Mouse (Mus musculus) midbrain, embryonic 16.5 days (tissue): ENCODE measurements at regions not wholly inside any gene's neighbourhood (a gene's known extent, or its start where the extent isn't known, plus 50 kb on each side); places are given as distances from the start of the nearest gene placed in this dataset.

Source experiments
- ATAC-seq: fragments of 200-750 bp; cut with Nextera tagmentation; 2 replicates; pipeline ENCODE4 v1.8.0; 2017; ENCODE audit warnings: moderate TSS enrichment
- H3K27ac ChIP-seq: fragments of 300-500 bp; sonication (generic); 2 replicates; pipeline ENCODE4 v1.5.1; 2014; ENCODE audit warnings: mild to moderate bottlenecking, low read length, mixed read lengths
- H3K27me3 ChIP-seq: fragments of 300-500 bp; sonication (generic); 2 replicates; pipeline ENCODE4 v1.6.1; 2014; ENCODE audit warnings: low read depth, low read length, mixed read lengths; ENCODE audit not compliant: control insufficient read depth, insufficient read depth
- H3K36me3 ChIP-seq: fragments of 300-500 bp; sonication (generic); 2 replicates; pipeline ENCODE4 v1.6.1; 2014; ENCODE audit warnings: mild to moderate bottlenecking, low read length, moderate library complexity, mixed read lengths; ENCODE audit not compliant: control insufficient read depth, insufficient read depth
- H3K4me1 ChIP-seq: fragments of 300-500 bp; sonication (generic); 2 replicates; pipeline ENCODE4 v1.6.1; 2014; ENCODE audit warnings: mild to moderate bottlenecking, low read length, mixed read lengths; ENCODE audit not compliant: control insufficient read depth, insufficient read depth
- H3K4me2 ChIP-seq: fragments of 300-500 bp; sonication (generic); 2 replicates; pipeline ENCODE4 v1.6.1; 2014; ENCODE audit warnings: mild to moderate bottlenecking, low read length, mixed read lengths
- H3K4me3 ChIP-seq: fragments of 300-500 bp; sonication (generic); 2 replicates; pipeline ENCODE4 v1.5.1; 2014; ENCODE audit warnings: low read depth, mild to moderate bottlenecking, low read length, moderate library complexity, mixed read lengths
- H3K9ac ChIP-seq: fragments of 300-500 bp; sonication (generic); 2 replicates; pipeline ENCODE4 v1.6.1; 2014; ENCODE audit warnings: low read depth, low read length, mixed read lengths
- H3K9me3 ChIP-seq: fragments of 300-500 bp; sonication (generic); replicated peaks from 2 replicates; pipeline ENCODE4 v1.6.1; 2014; ENCODE audit warnings: mild to moderate bottlenecking, low read length, mixed read lengths; ENCODE audit not compliant: control insufficient read depth, poor library complexity, severe bottlenecking
- WGBS: fragments of 180-500 bp; shearing (Covaris S2); extraction: QIAGEN DNeasy Blood & Tissue Kit; methylation state at CpG from one replicate; pipeline ENCODE4 v1.1.7; 2014; 5-methylcytosine and 5-hydroxymethylcytosine counted together

DNA sequence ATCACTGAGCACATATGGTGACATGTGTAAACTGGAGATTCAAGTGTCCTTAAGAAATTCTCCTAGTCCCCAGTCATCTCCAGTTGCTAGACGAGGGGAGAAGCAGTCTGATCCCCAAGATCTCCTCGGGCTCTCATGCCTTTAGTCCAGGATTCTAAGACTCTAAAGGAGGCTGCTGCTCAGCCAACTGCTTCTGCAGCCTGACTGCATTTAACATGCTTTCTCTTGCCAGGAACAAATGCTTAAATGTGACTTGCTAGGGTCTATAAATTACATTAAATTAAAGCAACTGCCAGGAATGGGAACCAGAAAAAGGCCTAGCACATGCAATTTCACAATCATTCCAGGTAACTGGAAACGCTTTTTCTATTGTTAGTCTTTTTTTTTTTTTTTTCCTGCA, 599.8 kb upstream of the Gcfc2 start:
- WGBS = 72% methylated on average over 3 of the region's 3 CpGs
- no peaks in the 10 kb centered on the region for H3K27me3 ChIP-seq
- H3K9me3 ChIP-seq = 0 out of 2 replicates have a peak, but pooled peaks cover 2% of the 10 kb centered on the region
- no peak for ATAC-seq
- no peak overlapping the region for H3K9ac ChIP-seq
- H3K4me1 ChIP-seq = no peaks in the 10 kb centered on the region
- no peak overlapping the region for H3K4me2 ChIP-seq
- H3K4me3 ChIP-seq = no peak overlapping the region
- no peaks in the 10 kb centered on the region for H3K36me3 ChIP-seq
- H3K27ac ChIP-seq = no peak overlapping the region

DNA sequence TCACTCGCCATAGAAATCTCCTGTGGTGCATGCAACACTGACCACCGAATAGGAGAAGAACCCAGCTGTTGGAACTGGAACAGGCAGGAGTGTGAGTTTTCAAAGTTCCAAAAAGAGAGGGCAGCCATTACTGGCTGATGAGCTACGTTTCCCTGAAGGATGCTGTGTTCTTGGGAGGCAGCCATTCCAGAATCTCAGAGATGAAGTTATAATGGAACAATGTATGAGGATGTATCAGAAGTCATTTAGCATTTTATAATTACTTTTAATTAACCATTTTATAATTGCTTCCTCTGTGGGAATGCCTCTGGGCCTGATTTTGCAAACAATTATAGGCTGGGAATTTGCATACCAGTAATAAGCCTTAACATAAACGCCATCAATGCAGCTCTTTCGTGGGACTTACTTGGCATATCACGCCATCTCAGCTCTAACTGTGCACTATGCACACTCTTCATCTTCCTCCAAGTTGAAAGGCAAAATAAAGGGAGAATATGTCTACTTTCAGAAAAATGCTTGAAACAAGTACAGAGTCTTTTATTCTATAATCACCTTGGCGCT, 559.4 kb upstream of the Gcfc2 start:
- no peaks in the 10 kb centered on the region for H3K36me3 ChIP-seq
- H3K4me2 ChIP-seq = no peak overlapping the region
- H3K27ac ChIP-seq = no peak overlapping the region
- no peak overlapping the region for H3K9ac ChIP-seq
- 71% methylated on average over 7 of the region's 7 CpGs for WGBS
- no peak for ATAC-seq
- no peak overlapping the region for H3K4me3 ChIP-seq
- H3K9me3 ChIP-seq = no peaks in the 10 kb centered on the region
- no peaks in the 10 kb centered on the region for H3K27me3 ChIP-seq
- H3K4me1 ChIP-seq = no peaks in the 10 kb centered on the region

DNA sequence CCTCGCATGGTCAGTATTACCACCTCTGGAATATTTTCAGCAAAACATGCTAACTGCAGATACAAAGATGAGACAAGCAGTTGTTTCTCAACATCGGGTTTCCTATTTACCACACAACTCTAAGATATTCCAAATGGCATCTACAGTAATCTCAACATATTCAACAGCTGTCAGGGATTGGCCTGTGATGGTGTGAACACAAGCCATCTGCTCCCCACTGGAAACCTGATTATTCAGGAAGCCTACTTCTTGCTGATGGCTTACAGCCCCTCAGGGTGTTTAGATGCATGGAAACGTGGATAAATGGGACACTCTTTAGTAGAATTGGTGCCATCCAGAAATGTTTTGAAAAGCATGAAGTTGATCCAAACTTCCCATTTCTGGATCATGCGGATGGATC, 535.0 kb upstream of the Gcfc2 start:
- H3K9ac ChIP-seq = no peak overlapping the region
- WGBS = 84% methylated on average over 4 of the region's 4 CpGs
- H3K27me3 ChIP-seq = no peaks in the 10 kb centered on the region
- no peaks in the 10 kb centered on the region for H3K36me3 ChIP-seq
- H3K4me1 ChIP-seq = no peaks in the 10 kb centered on the region
- H3K4me3 ChIP-seq = no peak overlapping the region
- H3K9me3 ChIP-seq = no peaks in the 10 kb centered on the region
- no peak overlapping the region for H3K4me2 ChIP-seq
- no peak overlapping the region for H3K27ac ChIP-seq
- ATAC-seq = no peak

DNA sequence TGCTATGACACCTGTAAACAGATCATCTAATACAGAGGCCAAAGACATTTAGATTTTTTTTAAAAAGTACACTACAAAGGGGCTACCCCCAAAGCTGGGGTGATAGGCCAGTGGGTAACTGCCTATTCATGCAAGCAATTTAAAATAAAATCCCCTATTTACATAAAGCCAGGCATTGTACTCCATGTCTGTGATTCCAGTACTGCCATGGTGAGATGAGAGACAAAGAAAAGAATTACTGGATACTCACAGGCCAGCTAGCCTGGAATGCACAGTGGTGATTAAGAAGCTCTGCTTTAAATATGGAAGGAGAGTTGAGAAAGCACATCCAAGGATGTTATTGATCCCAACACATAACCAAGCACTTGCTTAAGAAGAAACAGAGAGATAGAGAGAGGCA, 520.3 kb upstream of the Gcfc2 start:
- Histone ChIP-seq H3K9me3 (no peaks in the 10 kb centered on the region), H3K4me2 (no peak overlapping the region), H3K27me3 (no peaks in the 10 kb centered on the region), H3K4me3 (no peak overlapping the region), H3K4me1 (no peaks in the 10 kb centered on the region), H3K27ac (no peak overlapping the region), H3K36me3 (no peaks in the 10 kb centered on the region), H3K9ac (no peak overlapping the region)
- ATAC-seq = no peak

DNA sequence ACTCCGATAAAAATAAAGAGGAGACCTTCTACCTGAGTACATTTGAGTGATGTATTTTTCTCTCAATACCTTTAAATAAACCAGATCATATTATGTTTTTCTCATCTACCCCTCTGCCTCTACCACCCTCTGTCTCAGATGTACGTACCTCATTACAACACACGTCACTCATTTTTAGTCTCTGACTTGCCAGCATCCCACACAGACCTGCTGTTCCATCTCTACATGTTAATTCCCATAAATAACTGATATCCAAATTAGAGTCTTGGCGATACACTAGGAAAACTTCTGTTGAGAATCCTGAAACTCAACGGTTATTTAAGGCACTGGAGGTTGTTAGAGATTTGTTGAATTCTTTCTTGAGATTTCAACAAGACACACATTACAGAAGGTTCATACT, 509.9 kb upstream of the Gcfc2 start:
- no peaks in the 10 kb centered on the region for H3K36me3 ChIP-seq
- 89% methylated on average over 5 of the region's 5 CpGs for WGBS
- no peak overlapping the region for H3K9ac ChIP-seq
- no peak overlapping the region for H3K27ac ChIP-seq
- no peak overlapping the region for H3K4me2 ChIP-seq
- no peak overlapping the region for H3K4me3 ChIP-seq
- no peaks in the 10 kb centered on the region for H3K27me3 ChIP-seq
- no peaks in the 10 kb centered on the region for H3K4me1 ChIP-seq
- ATAC-seq = no peak
- H3K9me3 ChIP-seq = no peaks in the 10 kb centered on the region

DNA sequence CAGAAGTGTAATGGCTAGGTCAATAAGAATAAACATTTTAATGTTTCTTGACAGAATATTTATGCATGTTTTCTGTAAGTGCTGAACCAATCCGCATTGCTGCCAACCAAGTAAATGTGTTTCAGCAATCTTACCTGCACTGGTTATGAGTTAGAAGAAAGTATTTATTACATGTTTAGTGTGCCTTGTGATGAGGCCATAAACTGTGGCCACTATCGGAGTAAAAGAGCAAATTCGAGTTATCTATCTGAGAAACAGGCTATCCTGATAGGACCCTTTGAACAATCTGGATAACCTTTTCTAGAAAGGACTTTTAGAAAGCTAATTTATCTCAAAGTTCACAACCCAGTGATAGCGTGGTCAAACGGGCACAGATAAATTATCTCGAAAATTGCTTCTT, 488.7 kb upstream of the Gcfc2 start:
- ATAC-seq = no peak
- WGBS = 89% methylated on average over 6 of the region's 6 CpGs

DNA sequence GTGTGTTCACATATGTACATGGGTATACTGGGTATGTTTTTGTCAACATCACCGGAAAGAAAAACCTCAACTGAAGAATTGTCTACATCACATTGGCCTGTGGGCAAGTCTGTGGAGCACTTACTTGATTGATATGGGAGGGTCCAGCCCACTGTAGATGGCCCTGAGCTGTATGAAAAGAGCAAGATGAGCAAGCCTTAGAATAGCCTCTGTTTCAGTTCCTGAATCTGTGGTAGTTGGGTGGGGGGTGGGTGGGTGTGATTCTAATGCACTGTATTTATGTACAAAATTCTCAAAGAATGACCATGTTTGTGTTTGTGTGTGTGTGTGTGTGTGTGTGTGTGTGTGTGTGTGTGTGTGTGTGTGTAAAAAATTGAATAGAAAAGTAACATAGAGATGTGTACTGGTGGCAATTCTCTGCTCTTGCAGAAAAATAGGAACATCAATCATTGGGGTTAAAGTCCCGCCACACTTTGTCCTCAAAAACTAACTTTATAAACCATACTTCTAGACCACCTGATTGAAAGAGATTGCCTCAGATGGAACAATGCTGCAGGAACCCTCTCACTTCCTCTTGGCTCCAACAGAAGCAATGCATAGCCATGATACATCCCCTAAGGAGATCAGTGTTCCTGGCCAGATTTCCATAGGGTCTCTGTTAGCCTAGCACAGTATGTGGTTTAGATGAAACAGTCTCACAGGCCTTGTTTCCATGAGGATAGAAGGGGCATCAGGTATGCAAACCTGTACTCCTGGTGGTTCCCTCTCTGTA, 484.3 kb upstream of the Gcfc2 start:
- Histone ChIP-seq H3K4me3 (no peak overlapping the region), H3K4me1 (no peaks in the 10 kb centered on the region), H3K4me2 (no peak overlapping the region), H3K27ac (no peak overlapping the region), H3K36me3 (no peaks in the 10 kb centered on the region), H3K9ac (no peak overlapping the region), H3K9me3 (no peaks in the 10 kb centered on the region), H3K27me3 (no peaks in the 10 kb centered on the region)
- no peak for ATAC-seq
- 92% methylated on average over 2 of the region's 2 CpGs for WGBS

More for the DNA sequence above, 488.7 kb upstream of the Gcfc2 start:
- Histone ChIP-seq H3K4me2 (no peak overlapping the region), H3K9me3 (no peaks in the 10 kb centered on the region), H3K36me3 (no peaks in the 10 kb centered on the region), H3K4me3 (no peak overlapping the region), H3K9ac (no peak overlapping the region), H3K4me1 (no peaks in the 10 kb centered on the region), H3K27ac (no peak overlapping the region), H3K27me3 (no peaks in the 10 kb centered on the region)

DNA sequence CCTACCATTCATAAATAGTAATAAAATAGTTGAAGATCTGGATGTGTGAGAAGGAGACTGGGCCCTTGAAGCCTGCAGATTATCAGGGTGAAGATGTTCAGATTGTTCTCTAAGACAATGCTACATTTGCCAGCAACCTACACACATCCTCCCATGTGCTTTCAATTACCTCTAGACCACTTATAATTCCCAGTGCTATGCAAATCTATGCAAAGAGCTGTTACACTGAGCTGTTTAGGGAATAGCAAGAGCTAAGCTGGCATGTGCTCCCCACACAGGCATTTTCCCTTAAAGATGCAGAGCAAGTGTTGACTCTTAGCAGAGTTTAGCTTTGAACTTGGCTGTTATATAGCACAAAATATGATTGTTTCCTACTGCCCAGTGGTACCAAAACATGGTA, 482.1 kb upstream of the Gcfc2 start:
- no peak for ATAC-seq
- H3K4me3 ChIP-seq = no peak overlapping the region
- no peak overlapping the region for H3K27ac ChIP-seq
- no peaks in the 10 kb centered on the region for H3K4me1 ChIP-seq
- no peaks in the 10 kb centered on the region for H3K9me3 ChIP-seq
- H3K36me3 ChIP-seq = no peaks in the 10 kb centered on the region
- H3K4me2 ChIP-seq = no peak overlapping the region
- H3K9ac ChIP-seq = no peak overlapping the region
- no peaks in the 10 kb centered on the region for H3K27me3 ChIP-seq

DNA sequence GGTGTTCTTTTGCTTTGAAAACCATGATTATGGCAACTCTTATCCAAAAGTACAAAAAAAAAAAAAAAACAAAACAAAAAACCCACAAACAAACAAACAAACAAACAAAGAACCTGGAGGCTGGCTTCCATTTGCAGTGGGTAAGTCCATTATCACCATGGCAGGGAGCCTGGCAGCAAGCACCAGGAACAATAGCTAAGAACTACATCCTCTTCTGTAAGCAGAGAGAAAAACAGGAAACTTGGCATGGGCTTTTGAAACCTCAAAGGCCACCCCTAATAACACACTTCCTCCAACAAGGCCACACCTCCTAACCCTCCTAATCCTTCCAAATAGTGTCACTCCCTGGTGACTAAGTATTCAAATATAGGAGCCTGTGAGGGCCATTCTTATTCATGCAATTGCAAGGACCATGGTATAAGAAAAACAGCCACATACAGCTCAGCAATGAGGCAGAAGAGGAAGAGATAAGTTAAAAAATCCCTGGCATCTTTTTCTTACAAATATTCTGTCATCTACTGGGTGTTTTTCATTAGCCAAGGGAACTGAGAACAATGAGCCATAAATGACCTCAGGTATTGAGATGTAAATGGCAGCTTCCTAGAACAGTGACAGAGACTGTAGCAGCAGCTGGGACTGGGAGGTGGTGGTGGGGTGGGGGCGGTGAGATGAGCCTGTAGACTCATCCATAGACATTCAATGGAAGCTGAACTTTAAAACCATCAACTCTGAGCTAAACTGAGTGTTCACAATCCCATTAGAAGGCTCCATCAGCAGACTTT, 477.3 kb upstream of the Gcfc2 start:
- H3K36me3 ChIP-seq = no peaks in the 10 kb centered on the region
- 88% methylated on average over 1 of the region's 1 CpGs for WGBS
- H3K27ac ChIP-seq = no peak overlapping the region
- H3K4me1 ChIP-seq = no peaks in the 10 kb centered on the region
- H3K9ac ChIP-seq = no peak overlapping the region
- H3K4me3 ChIP-seq = no peak overlapping the region
- H3K27me3 ChIP-seq = no peaks in the 10 kb centered on the region
- no peak overlapping the region for H3K4me2 ChIP-seq
- no peak for ATAC-seq
- no peaks in the 10 kb centered on the region for H3K9me3 ChIP-seq
